In the genomic region with DNA sequence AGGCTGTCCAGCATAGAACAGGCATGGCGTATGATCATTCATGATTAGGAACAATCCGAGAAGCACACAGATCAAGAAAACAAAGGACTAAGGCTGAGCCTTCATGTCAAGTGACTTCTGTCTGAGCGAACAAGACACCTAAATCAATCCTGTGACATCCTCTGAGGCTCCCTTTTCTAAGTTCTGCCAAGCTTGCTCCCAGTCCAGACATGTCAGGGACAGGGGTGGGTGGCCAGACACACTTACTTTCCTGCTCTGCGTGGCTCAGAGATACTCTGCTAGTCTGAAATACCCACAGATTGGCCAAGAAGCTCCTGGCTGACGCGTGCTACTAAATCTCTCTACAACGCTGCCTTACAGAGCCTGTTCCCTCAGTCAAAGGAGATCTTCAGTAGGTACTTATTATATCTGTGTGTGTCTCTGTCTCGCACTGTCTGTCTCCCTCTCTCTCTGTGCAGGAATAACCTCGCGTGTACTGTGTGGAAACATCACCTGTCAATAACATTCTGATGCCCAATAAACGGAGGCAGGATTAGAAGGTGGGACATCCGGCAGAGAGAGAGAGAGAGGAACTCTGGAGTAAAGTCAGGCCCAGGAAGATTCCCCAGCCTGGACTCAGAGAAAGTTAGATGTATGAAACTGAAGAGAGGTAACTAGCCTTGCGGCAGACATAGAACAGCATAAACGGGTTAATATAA, we compare ENCODE assay signal across 27 mouse cellular contexts.
A peak's percentile ranks its signal among the peaks of the same experiment; 100 is the strongest.
DNase-seq lines count a peak whose midpoint lies in the region.
"Had no signal": no experiment of that assay in that cellular context is flagged by ENCODE, and none has a peak within 500 bp of the region (broad histone marks: within the 10 kb centered on the region; RNA-seq: fewer than 3 reads in every experiment).

No protein-coding gene starts in this region.

- H3K4me3 ChIP-seq in heart, embryonic 10.5 days = no peak overlapping the region
- no peak overlapping the region for H3K4me3 ChIP-seq in embryonic facial prominence, embryonic 10.5 days
- H3K4me3 ChIP-seq: forebrain, embryonic 12.5 days; forebrain, embryonic 15.5 days; gastrocnemius, adult 2 months; hindbrain, embryonic 12.5 days; hindbrain, embryonic 15.5 days; intestine, embryonic 15.5 days had no signal

- H3K27ac ChIP-seq in heart, embryonic 10.5 days = peak overlapping the region; percentile 42; the same call in 1 of the 2 replicates
- 0 out of 2 replicates have a peak overlapping the region, but pooled peaks have one; percentile 8 for H3K27ac ChIP-seq in embryonic facial prominence, embryonic 10.5 days (replicated peaks)
- H3K27ac ChIP-seq: forebrain, embryonic 12.5 days; forebrain, embryonic 15.5 days; gastrocnemius, adult 2 months; hindbrain, embryonic 12.5 days; hindbrain, embryonic 15.5 days; intestine, embryonic 15.5 days had no signal

- no peak for DNase-seq in heart, embryonic 10.5 days (ENCODE audit: low spot score)
- no peak for DNase-seq in heart, postnatal 4 days
- DNase-seq in R1 (ENCODE audit: low read depth, low spot score) = peak; percentile 66
- DNase-seq in embryonic facial prominence, embryonic 10.5 days (ENCODE audit: low spot score) = no peak
- peak; percentile 41 for DNase-seq in retina, embryonic 14.5 days (ENCODE audit: low spot score)
- no peak for DNase-seq in lung, postnatal 10 days
- no peak for DNase-seq in frontal cortex, postnatal 25 days (ENCODE audit: low spot score in 2 of 2)
- DNase-seq: adrenal gland, adult 8-10 months; adrenal gland, postnatal 25 days; B cell, adult 2 months; cerebellum, adult 11-12 months; cerebellum, adult 8-10 months; cerebellum, postnatal 10 days; cerebellum, postnatal 36 days; embryo, embryonic 11 days; gastrocnemius, adult 2 months; gastrocnemius, postnatal 14 days; heart, adult 18-20 months; kidney, adult 11 months had no signal

- no peaks in the 10 kb centered on the region for H3K9me3 ChIP-seq in heart, embryonic 10.5 days
- no peaks in the 10 kb centered on the region for H3K9me3 ChIP-seq in embryonic facial prominence, embryonic 10.5 days
- H3K9me3 ChIP-seq: forebrain, embryonic 12.5 days; forebrain, embryonic 15.5 days; G1E; hindbrain, embryonic 12.5 days; hindbrain, embryonic 15.5 days; intestine, embryonic 15.5 days had no signal

- no peaks in the 10 kb centered on the region for H3K27me3 ChIP-seq in heart, embryonic 10.5 days (ENCODE audit: insufficient read depth, poor library complexity, severe bottlenecking)
- H3K27me3 ChIP-seq in embryonic facial prominence, embryonic 10.5 days (replicated peaks; ENCODE audit: low read depth, poor library complexity, severe bottlenecking) = no peaks in the 10 kb centered on the region
- H3K27me3 ChIP-seq: CH12.LX; forebrain, embryonic 12.5 days; forebrain, embryonic 15.5 days; hindbrain, embryonic 12.5 days; hindbrain, embryonic 15.5 days; intestine, embryonic 15.5 days; Patski had no signal

- no peaks in the 10 kb centered on the region for H3K36me3 ChIP-seq in heart, embryonic 10.5 days
- no peaks in the 10 kb centered on the region for H3K36me3 ChIP-seq in embryonic facial prominence, embryonic 10.5 days (replicated peaks)
- H3K36me3 ChIP-seq: forebrain, embryonic 12.5 days; forebrain, embryonic 15.5 days; G1E; hindbrain, embryonic 12.5 days; hindbrain, embryonic 15.5 days; intestine, embryonic 15.5 days had no signal

- 78% methylated on average over 14 of the region's 14 CpGs for WGBS in heart, embryonic 10.5 days
- 81% methylated on average over 14 of the region's 14 CpGs for WGBS in embryonic facial prominence, embryonic 10.5 days

- H3K4me1 ChIP-seq in heart, embryonic 10.5 days = peaks cover 8% of the 10 kb centered on the region; the same call in 1 of the 2 replicates
- H3K4me1 ChIP-seq in embryonic facial prominence, embryonic 10.5 days = peaks cover 41% of the 10 kb centered on the region
- H3K4me1 ChIP-seq: forebrain, embryonic 12.5 days; forebrain, embryonic 15.5 days; hindbrain, embryonic 12.5 days had no signal

Comparison
In these comparisons a context has a peak if more than half of its experiments do, and no peak if none do; other contexts are left out.
1. DNase-seq: peak in R1 (single experiment) and retina, embryonic 14.5 days (single experiment); none in heart, embryonic 10.5 days (single experiment), heart, postnatal 4 days (single experiment), embryonic facial prominence, embryonic 10.5 days (single experiment), lung, postnatal 10 days (single experiment) and frontal cortex, postnatal 25 days (0 of 2).